Mouse (Mus musculus) cerebellum, postnatal 10 days (tissue): ENCODE data around the gene Gm8165.
"Not testable (repeated sequence)": the region's sequence is repeated elsewhere in the genome, so short reads cannot be mapped to it uniquely, and the experiment has no call there.

Experiments
- DNase-seq, 2 experiments: peaks; one replicate each; pipeline ENCODE4 v3.0.0; 2021; ENCODE audit warnings: mixed read lengths in 2 of 2

The Gm8165 gene

GRCm38 (mm10) chr14:43677099-43677498, at the start of gene Gm8165:
TSS of gene Gm8165 (minus strand) at chr14:43677199.
- not testable (repeated sequence) for DNase-seq

- DNase-seq = not testable (repeated sequence)
Observed at GRCm38 (mm10) chr14:43697621-43698020, 20.6 kb upstream of the Gm8165 start, which contains the start of gene Gm7324. TSS of gene Gm7324 (plus strand) at chr14:43697828.
